Mouse (Mus musculus): ENCODE measurements at regions not wholly inside any gene's neighbourhood (a gene's known extent, or its start where the extent isn't known, plus 50 kb on each side); places are given as distances from the start of the nearest gene placed in this dataset.

GRCm38 (mm10) chr7:37837372-37837771 is 63.9 kb upstream of the Zfp536 start:
- TF ChIP-seq CTCF (IDR thresholded peaks at IDR 0.05; ENCODE audit: low read depth) (no peak), EP300 (IDR thresholded peaks at IDR 0.05; ENCODE audit: low read depth) (no peak)

Measured in heart, postnatal 0 days (tissue).